Mouse (Mus musculus): Measurements from ENCODE around the gene Tmem223. TPM values are rescaled to one million over a fixed set of nuclear protein-coding genes. Genes with fewer than 3 reads are reported as not detected.

Gene Tmem223
- 134 and 142 TPM in 2 replicates for polyA plus RNA-seq (2012; rRNA removed)

GRCm38 (mm10) chr19:8770567-8771270 is at the start of gene Tmem223:
TSS of gene Tmem223 (plus strand) at chr19:8770996.
- Histone ChIP-seq H3K4me3 (ENCODE audit: insufficient read depth, low read length) (peak within 1 kb of the TSS; percentile 70), H3K27ac (ENCODE audit: insufficient read depth, low read length) (peak within 1 kb of the TSS; percentile 70), H3K4me1 (ENCODE audit: control insufficient read depth, insufficient read depth, low read length) (peaks cover 6% of the 10 kb centered on the region; the same call in 1 of the 2 replicates)
- no peak for TF ChIP-seq CTCF (IDR thresholded peaks at IDR 0.05; ENCODE audit: extremely low read depth, insufficient read depth, low read length)
- peak; percentile 88 for TF ChIP-seq POLR2A (IDR thresholded peaks at IDR 0.05; ENCODE audit: extremely low read depth, insufficient read depth, low read length)

GRCm38 (mm10) chr19:8721378-8721777 is 49.4 kb upstream of the Tmem223 start:
- TF ChIP-seq CTCF (IDR thresholded peaks at IDR 0.05; ENCODE audit: extremely low read depth, insufficient read depth, low read length) (no peak), POLR2A (IDR thresholded peaks at IDR 0.05; ENCODE audit: extremely low read depth, insufficient read depth, low read length) (no peak)

GRCm38 (mm10) chr19:8722021-8722420 is 48.8 kb upstream of the Tmem223 start:
- TF ChIP-seq CTCF (IDR thresholded peaks at IDR 0.05; ENCODE audit: extremely low read depth, insufficient read depth, low read length) (no peak), POLR2A (IDR thresholded peaks at IDR 0.05; ENCODE audit: extremely low read depth, insufficient read depth, low read length) (no peak)
- Histone ChIP-seq H3K4me1 (ENCODE audit: control insufficient read depth, insufficient read depth, low read length) (0 out of 2 replicates have a peak, but pooled peaks cover 2% of the 10 kb centered on the region), H3K4me3 (ENCODE audit: insufficient read depth, low read length) (peak overlapping the region; percentile 86), H3K27ac (ENCODE audit: insufficient read depth, low read length) (no peak overlapping the region)

More at GRCm38 (mm10) chr19:8721378-8721777, 49.4 kb upstream of the Tmem223 start:
- H3K4me1 ChIP-seq (ENCODE audit: control insufficient read depth, insufficient read depth, low read length), result 0 out of 2 replicates have a peak, but pooled peaks cover 2% of the 10 kb centered on the region
- peak overlapping the region; percentile 86; the same call in 1 of the 2 replicates for H3K4me3 ChIP-seq (ENCODE audit: insufficient read depth, low read length)
- no peak overlapping the region for H3K27ac ChIP-seq (ENCODE audit: insufficient read depth, low read length)

- Histone ChIP-seq H3K4me1 (ENCODE audit: control insufficient read depth, insufficient read depth, low read length) (0 out of 2 replicates have a peak, but pooled peaks cover 2% of the 10 kb centered on the region), H3K4me3 (ENCODE audit: insufficient read depth, low read length) (peak overlapping the region; percentile 86), H3K27ac (ENCODE audit: insufficient read depth, low read length) (peak overlapping the region; percentile 96)
- TF ChIP-seq POLR2A (IDR thresholded peaks at IDR 0.05; ENCODE audit: extremely low read depth, insufficient read depth, low read length) (no peak), CTCF (IDR thresholded peaks at IDR 0.05; ENCODE audit: extremely low read depth, insufficient read depth, low read length) (no peak)
These were observed 48.3 kb upstream of the Tmem223 start for GRCm38 (mm10) chr19:8722559-8722906.

- TF ChIP-seq CTCF (IDR thresholded peaks at IDR 0.05; ENCODE audit: extremely low read depth, insufficient read depth, low read length) (no peak), POLR2A (IDR thresholded peaks at IDR 0.05; ENCODE audit: extremely low read depth, insufficient read depth, low read length) (peak; percentile 95)
- H3K4me1 ChIP-seq (ENCODE audit: control insufficient read depth, insufficient read depth, low read length), result 0 out of 2 replicates have a peak, but pooled peaks cover 2% of the 10 kb centered on the region
- peak within 1 kb of the TSS; percentile 86 for H3K4me3 ChIP-seq (ENCODE audit: insufficient read depth, low read length)
- peak within 1 kb of the TSS; percentile 96 for H3K27ac ChIP-seq (ENCODE audit: insufficient read depth, low read length)
These were observed 47.8 kb upstream of the Tmem223 start, which contains the start of gene Slc3a2 for GRCm38 (mm10) chr19:8722907-8723573. TSS of gene Slc3a2 (minus strand) at chr19:8723369.

GRCm38 (mm10) chr19:8723574-8724346 is 47.0 kb upstream of the Tmem223 start:
- Histone ChIP-seq H3K4me1 (ENCODE audit: control insufficient read depth, insufficient read depth, low read length) (0 out of 2 replicates have a peak, but pooled peaks cover 2% of the 10 kb centered on the region), H3K4me3 (ENCODE audit: insufficient read depth, low read length) (peak overlapping the region; percentile 86), H3K27ac (ENCODE audit: insufficient read depth, low read length) (peak overlapping the region; percentile 6; the same call in 1 of the 2 replicates)
- TF ChIP-seq POLR2A (IDR thresholded peaks at IDR 0.05; ENCODE audit: extremely low read depth, insufficient read depth, low read length) (no peak), CTCF (IDR thresholded peaks at IDR 0.05; ENCODE audit: extremely low read depth, insufficient read depth, low read length) (no peak)

- Histone ChIP-seq H3K4me1 (ENCODE audit: control insufficient read depth, insufficient read depth, low read length) (0 out of 2 replicates have a peak, but pooled peaks cover 2% of the 10 kb centered on the region), H3K4me3 (ENCODE audit: insufficient read depth, low read length) (peak overlapping the region; percentile 86; the same call in 1 of the 2 replicates), H3K27ac (ENCODE audit: insufficient read depth, low read length) (no peak overlapping the region)
- TF ChIP-seq POLR2A (IDR thresholded peaks at IDR 0.05; ENCODE audit: extremely low read depth, insufficient read depth, low read length) (no peak), CTCF (IDR thresholded peaks at IDR 0.05; ENCODE audit: extremely low read depth, insufficient read depth, low read length) (no peak)
These were observed 46.4 kb upstream of the Tmem223 start for GRCm38 (mm10) chr19:8724392-8724791.

GRCm38 (mm10) chr19:8725081-8725613 is 45.6 kb upstream of the Tmem223 start:
- Histone ChIP-seq H3K27ac (ENCODE audit: insufficient read depth, low read length) (no peak overlapping the region), H3K4me1 (ENCODE audit: control insufficient read depth, insufficient read depth, low read length) (0 out of 2 replicates have a peak, but pooled peaks cover 2% of the 10 kb centered on the region), H3K4me3 (ENCODE audit: insufficient read depth, low read length) (no peak overlapping the region; the same call in 1 of the 2 replicates)
- TF ChIP-seq POLR2A (IDR thresholded peaks at IDR 0.05; ENCODE audit: extremely low read depth, insufficient read depth, low read length), result no peak
- TF ChIP-seq CTCF (IDR thresholded peaks at IDR 0.05; ENCODE audit: extremely low read depth, insufficient read depth, low read length), result no peak

Data from cortical plate, adult 2 months (tissue).